Mouse (Mus musculus) liver, embryonic 13.5 days (tissue): Measurements from ENCODE around the gene Sox2. TPM values are rescaled to one million over a fixed set of nuclear protein-coding genes. Genes with fewer than 3 reads are reported as not detected.
A peak's percentile ranks its signal among the peaks of the same experiment; 100 is the strongest.

Source experiments
- ATAC-seq: fragments of 200-750 bp; cut with Nextera tagmentation; 2 replicates; pipeline ENCODE4 v1.8.0; 2017; ENCODE audit warnings: low read depth, mild to moderate bottlenecking, moderate number of reproducible peaks, moderate library complexity
- DNase-seq: peaks from one replicate; pipeline ENCODE4 v3.0.0; 2022
- H3K27ac ChIP-seq: fragments of 300-500 bp; sonication (generic); 2 replicates; pipeline ENCODE4 v1.5.1; 2015; ENCODE audit warnings: moderate library complexity, mild to moderate bottlenecking, inconsistent platforms
- H3K27me3 ChIP-seq: fragments of 300-500 bp; sonication (generic); 2 replicates; pipeline ENCODE4 v1.6.1; 2015; ENCODE audit warnings: mild to moderate bottlenecking, inconsistent platforms
- H3K36me3 ChIP-seq: fragments of 300-500 bp; sonication (generic); 2 replicates; pipeline ENCODE4 v1.6.1; 2015; ENCODE audit warnings: mild to moderate bottlenecking, inconsistent platforms
- H3K4me1 ChIP-seq: fragments of 300-500 bp; sonication (generic); replicated peaks from 2 replicates; pipeline ENCODE4 v1.6.1; 2015; ENCODE audit warnings: inconsistent platforms
- H3K4me2 ChIP-seq: fragments of 300-500 bp; sonication (generic); 2 replicates; pipeline ENCODE4 v1.6.1; 2015; ENCODE audit warnings: inconsistent platforms, mild to moderate bottlenecking, moderate library complexity
- H3K4me3 ChIP-seq: fragments of 300-500 bp; sonication (generic); replicated peaks from 2 replicates; pipeline ENCODE4 v1.5.1; 2015; ENCODE audit warnings: mild to moderate bottlenecking, inconsistent platforms
- H3K9ac ChIP-seq: fragments of 300-500 bp; sonication (generic); 2 replicates; pipeline ENCODE4 v1.6.1; 2015; ENCODE audit warnings: mild to moderate bottlenecking, inconsistent platforms
- H3K9me3 ChIP-seq: fragments of 300-500 bp; sonication (generic); replicated peaks from 2 replicates; pipeline ENCODE4 v1.6.1; 2016; ENCODE audit warnings: inconsistent platforms
- WGBS: fragments of 180-500 bp; shearing (Covaris S2); methylation state at CpG from one replicate; pipeline ENCODE4 v1.1.7; 2015; ENCODE audit not compliant: insufficient replicate concordance; 5-methylcytosine and 5-hydroxymethylcytosine counted together
- polyA plus RNA-seq: library from polyadenylated mRNA; unstranded; fragments of >200 nt; fragmentation: Nextera tagmentation; extraction: Ambion mirVana; gene quantifications from 2 replicates; pipeline ENCODE4 v1.2.1, GENCODE M21; 2015

The Sox2 gene
- not detected in 2 replicates for polyA plus RNA-seq

DNA sequence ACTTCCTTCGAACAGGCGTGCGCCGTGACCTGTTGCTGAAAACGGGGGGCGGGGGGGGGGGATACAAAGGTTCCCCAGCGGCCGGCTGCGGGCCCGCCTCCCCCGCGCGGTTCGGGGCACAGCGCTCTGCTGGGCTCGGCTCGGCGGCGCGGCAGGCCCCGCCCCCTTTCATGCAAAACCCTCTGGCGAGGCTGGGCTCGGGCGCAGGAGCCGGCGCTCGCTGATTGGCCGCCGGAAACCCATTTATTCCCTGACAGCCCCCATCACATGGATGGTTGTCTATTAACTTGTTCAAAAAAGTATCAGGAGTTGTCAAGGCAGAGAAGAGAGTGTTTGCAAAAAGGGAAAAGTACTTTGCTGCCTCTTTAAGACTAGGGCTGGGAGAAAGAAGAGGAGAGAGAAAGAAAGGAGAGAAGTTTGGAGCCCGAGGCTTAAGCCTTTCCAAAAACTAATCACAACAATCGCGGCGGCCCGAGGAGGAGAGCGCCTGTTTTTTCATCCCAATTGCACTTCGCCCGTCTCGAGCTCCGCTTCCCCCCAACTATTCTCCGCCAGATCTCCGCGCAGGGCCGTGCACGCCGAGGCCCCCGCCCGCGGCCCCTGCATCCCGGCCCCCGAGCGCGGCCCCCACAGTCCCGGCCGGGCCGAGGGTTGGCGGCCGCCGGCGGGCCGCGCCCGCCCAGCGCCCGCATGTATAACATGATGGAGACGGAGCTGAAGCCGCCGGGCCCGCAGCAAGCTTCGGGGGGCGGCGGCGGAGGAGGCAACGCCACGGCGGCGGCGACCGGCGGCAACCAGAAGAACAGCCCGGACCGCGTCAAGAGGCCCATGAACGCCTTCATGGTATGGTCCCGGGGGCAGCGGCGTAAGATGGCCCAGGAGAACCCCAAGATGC lies at the start of gene Sox2:
TSS of gene Sox2 (plus strand) at position 680 of the 895 bp plus-strand sequence.
- H3K36me3 ChIP-seq = no peaks in the 10 kb centered on the region
- WGBS = under 1% methylated on average over 83 of the region's 86 CpGs
- no peak within 1 kb of the TSS for H3K9ac ChIP-seq
- ATAC-seq (peak; percentile 64), DNase-seq (peak; percentile 16)
- H3K27ac ChIP-seq = no peak within 1 kb of the TSS
- H3K9me3 ChIP-seq = no peaks in the 10 kb centered on the region
- peaks cover 14% of the 10 kb centered on the region for H3K4me1 ChIP-seq
- H3K27me3 ChIP-seq = peaks cover 96% of the 10 kb centered on the region
- peak within 1 kb of the TSS; percentile 38 for H3K4me3 ChIP-seq
- peak within 1 kb of the TSS; percentile 56 for H3K4me2 ChIP-seq

GRCm38 (mm10) chr3:34601116-34601515 lies 49.1 kb upstream of the Sox2 start:
- Histone ChIP-seq H3K9me3 (no peaks in the 10 kb centered on the region), H3K27me3 (no peaks in the 10 kb centered on the region), H3K4me2 (no peak overlapping the region), H3K4me3 (no peak overlapping the region), H3K4me1 (no peaks in the 10 kb centered on the region), H3K36me3 (no peaks in the 10 kb centered on the region), H3K9ac (no peak overlapping the region), H3K27ac (no peak overlapping the region)
- 68% methylated on average over 2 of the region's 2 CpGs for WGBS
- DNase-seq (no peak), ATAC-seq (no peak)

- Histone ChIP-seq H3K9me3 (no peaks in the 10 kb centered on the region; the same call in 1 of the 2 replicates), H3K4me3 (no peak overlapping the region), H3K4me2 (no peak overlapping the region), H3K27me3 (no peaks in the 10 kb centered on the region), H3K36me3 (no peaks in the 10 kb centered on the region), H3K9ac (no peak overlapping the region), H3K4me1 (no peaks in the 10 kb centered on the region), H3K27ac (no peak overlapping the region)
- WGBS = 70% methylated on average over 7 of the region's 7 CpGs
- DNase-seq (no peak), ATAC-seq (no peak)
Observed at GRCm38 (mm10) chr3:34614107-34614506, 36.1 kb upstream of the Sox2 start.

- Histone ChIP-seq H3K9me3 (no peaks in the 10 kb centered on the region; the same call in 1 of the 2 replicates), H3K4me2 (no peak overlapping the region), H3K4me1 (no peaks in the 10 kb centered on the region), H3K9ac (no peak overlapping the region), H3K27me3 (no peaks in the 10 kb centered on the region), H3K36me3 (no peaks in the 10 kb centered on the region), H3K4me3 (no peak overlapping the region), H3K27ac (no peak overlapping the region)
- 74% methylated on average over 15 of the region's 15 CpGs for WGBS
- no peak for ATAC-seq
- DNase-seq = no peak
Observed at GRCm38 (mm10) chr3:34615526-34615925, 34.7 kb upstream of the Sox2 start.

- 63% methylated on average over 7 of the region's 7 CpGs for WGBS
- Histone ChIP-seq H3K4me1 (no peaks in the 10 kb centered on the region), H3K9me3 (no peaks in the 10 kb centered on the region), H3K9ac (no peak overlapping the region), H3K4me3 (no peak overlapping the region), H3K36me3 (no peaks in the 10 kb centered on the region), H3K27ac (no peak overlapping the region), H3K27me3 (no peaks in the 10 kb centered on the region), H3K4me2 (no peak overlapping the region)
- DNase-seq = no peak
- no peak for ATAC-seq
Observed at GRCm38 (mm10) chr3:34618934-34619333, 31.3 kb upstream of the Sox2 start.

DNA sequence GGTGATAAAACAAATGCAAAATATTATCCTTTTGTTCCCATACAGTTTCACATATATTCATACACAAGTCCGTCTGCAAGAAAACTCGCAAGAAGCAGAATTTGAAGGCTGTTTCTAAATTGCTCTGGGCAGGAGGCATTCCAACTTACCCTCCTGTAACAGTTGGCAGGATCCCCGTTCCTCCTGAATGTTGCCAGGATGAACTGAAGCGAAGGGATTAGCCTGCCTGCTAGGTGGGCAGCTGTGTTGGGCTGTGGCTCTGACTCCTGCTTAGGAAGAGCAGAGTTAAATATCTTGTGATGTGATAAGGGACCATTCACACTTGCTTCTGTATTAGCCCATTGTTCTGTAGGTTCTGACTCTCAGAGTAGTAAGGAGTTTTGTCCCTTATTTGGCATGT lies 30.1 kb upstream of the Sox2 start:
- Histone ChIP-seq H3K4me1 (no peaks in the 10 kb centered on the region), H3K9ac (no peak overlapping the region), H3K27ac (no peak overlapping the region), H3K4me2 (no peak overlapping the region), H3K9me3 (no peaks in the 10 kb centered on the region), H3K36me3 (no peaks in the 10 kb centered on the region), H3K4me3 (no peak overlapping the region), H3K27me3 (no peaks in the 10 kb centered on the region)
- ATAC-seq (no peak), DNase-seq (no peak)
- WGBS = 66% methylated on average over 4 of the region's 4 CpGs

GRCm38 (mm10) chr3:34624721-34625270 lies 25.4 kb upstream of the Sox2 start:
- Histone ChIP-seq H3K27me3 (no peaks in the 10 kb centered on the region), H3K4me1 (no peaks in the 10 kb centered on the region), H3K9me3 (no peaks in the 10 kb centered on the region), H3K4me2 (no peak overlapping the region), H3K4me3 (no peak overlapping the region), H3K36me3 (no peaks in the 10 kb centered on the region), H3K27ac (no peak overlapping the region), H3K9ac (no peak overlapping the region)
- no peak for ATAC-seq
- WGBS = 71% methylated on average over 16 of the region's 16 CpGs
- DNase-seq = no peak

DNA sequence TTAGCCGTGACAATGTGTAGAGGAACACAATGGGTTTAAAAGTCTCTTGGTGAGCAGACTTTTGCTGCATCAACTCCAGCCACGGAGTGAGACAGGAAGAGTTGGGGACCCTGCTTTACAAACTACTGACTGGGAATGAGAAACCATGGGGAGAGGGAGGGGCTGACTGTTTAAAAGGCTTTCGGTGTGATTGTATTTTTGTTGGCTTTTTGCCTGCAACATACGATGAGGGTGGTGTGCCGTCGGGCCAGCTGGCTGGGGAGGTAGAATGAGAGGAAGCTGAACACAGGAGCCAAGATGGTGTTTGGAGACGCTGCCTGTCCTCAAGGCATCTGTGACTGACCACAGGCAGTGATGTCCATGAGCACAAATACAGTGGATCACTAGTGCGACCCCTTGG lies 23.7 kb upstream of the Sox2 start:
- ATAC-seq (no peak), DNase-seq (no peak)
- no peaks in the 10 kb centered on the region for H3K36me3 ChIP-seq
- H3K9me3 ChIP-seq = no peaks in the 10 kb centered on the region
- no peaks in the 10 kb centered on the region for H3K27me3 ChIP-seq
- H3K27ac ChIP-seq = no peak overlapping the region
- H3K4me2 ChIP-seq = no peak overlapping the region
- H3K4me1 ChIP-seq = no peaks in the 10 kb centered on the region
- no peak overlapping the region for H3K9ac ChIP-seq
- WGBS = 72% methylated on average over 8 of the region's 8 CpGs
- no peak overlapping the region for H3K4me3 ChIP-seq

GRCm38 (mm10) chr3:34630031-34630430 lies 20.2 kb upstream of the Sox2 start:
- Histone ChIP-seq H3K27me3 (no peaks in the 10 kb centered on the region), H3K4me1 (no peaks in the 10 kb centered on the region), H3K4me2 (no peak overlapping the region), H3K36me3 (no peaks in the 10 kb centered on the region), H3K4me3 (no peak overlapping the region), H3K27ac (no peak overlapping the region), H3K9me3 (no peaks in the 10 kb centered on the region), H3K9ac (no peak overlapping the region)
- 57% methylated on average over 8 of the region's 8 CpGs for WGBS
- DNase-seq = no peak
- ATAC-seq = no peak

DNA sequence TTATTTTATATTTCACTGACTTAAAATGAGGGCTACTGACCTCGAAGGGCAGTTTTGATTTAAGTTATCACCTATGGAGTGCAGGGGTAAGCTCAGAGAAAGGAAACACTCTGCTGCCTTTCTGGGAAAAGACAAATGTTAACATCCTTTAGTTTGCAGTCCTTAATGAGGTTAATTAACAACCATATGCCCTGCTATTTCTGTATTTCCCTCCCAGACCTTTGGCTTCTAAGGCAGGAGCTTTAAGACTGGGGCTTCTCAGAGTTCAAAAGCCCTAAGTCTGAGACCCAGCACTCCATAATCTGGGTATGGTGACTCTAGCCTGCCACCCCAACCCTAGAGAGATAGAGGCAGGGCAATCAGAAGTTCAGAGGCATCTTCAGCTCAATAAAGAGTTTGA lies 19.5 kb upstream of the Sox2 start:
- 17% methylated on average over 1 of the region's 1 CpGs for WGBS
- H3K9me3 ChIP-seq = no peaks in the 10 kb centered on the region
- H3K4me3 ChIP-seq = no peak overlapping the region
- H3K36me3 ChIP-seq = no peaks in the 10 kb centered on the region
- H3K27ac ChIP-seq = no peak overlapping the region
- H3K9ac ChIP-seq = no peak overlapping the region
- H3K27me3 ChIP-seq = no peaks in the 10 kb centered on the region
- DNase-seq = no peak
- H3K4me2 ChIP-seq = no peak overlapping the region
- no peaks in the 10 kb centered on the region for H3K4me1 ChIP-seq
- ATAC-seq = no peak

GRCm38 (mm10) chr3:34636958-34637357 lies 13.2 kb upstream of the Sox2 start:
- Histone ChIP-seq H3K4me1 (peaks cover under 1% of the 10 kb centered on the region; the same call in 1 of the 2 replicates), H3K4me3 (no peak overlapping the region), H3K27me3 (peaks cover 51% of the 10 kb centered on the region), H3K9me3 (no peaks in the 10 kb centered on the region), H3K9ac (no peak overlapping the region), H3K4me2 (no peak overlapping the region), H3K27ac (no peak overlapping the region), H3K36me3 (no peaks in the 10 kb centered on the region)
- DNase-seq (no peak), ATAC-seq (no peak)
- 47% methylated on average over 6 of the region's 6 CpGs for whole genome bisulfite sequencing
